Mouse (Mus musculus): ENCODE data around the gene Hrh2.

The Hrh2 gene

GRCm38 (mm10) chr13:54263641-54264040 lies 71.7 kb downstream of the Hrh2 start:
- DNase-seq (ENCODE audit: low read depth, low spot score), result no peak

GRCm38 (mm10) chr13:54266472-54266871 lies 74.5 kb downstream of the Hrh2 start:
- no peak for DNase-seq (ENCODE audit: low read depth, low spot score)

- DNase-seq (ENCODE audit: low read depth, low spot score), result no peak
These were observed 77.2 kb downstream of the Hrh2 start for GRCm38 (mm10) chr13:54269087-54269486.

DNA sequence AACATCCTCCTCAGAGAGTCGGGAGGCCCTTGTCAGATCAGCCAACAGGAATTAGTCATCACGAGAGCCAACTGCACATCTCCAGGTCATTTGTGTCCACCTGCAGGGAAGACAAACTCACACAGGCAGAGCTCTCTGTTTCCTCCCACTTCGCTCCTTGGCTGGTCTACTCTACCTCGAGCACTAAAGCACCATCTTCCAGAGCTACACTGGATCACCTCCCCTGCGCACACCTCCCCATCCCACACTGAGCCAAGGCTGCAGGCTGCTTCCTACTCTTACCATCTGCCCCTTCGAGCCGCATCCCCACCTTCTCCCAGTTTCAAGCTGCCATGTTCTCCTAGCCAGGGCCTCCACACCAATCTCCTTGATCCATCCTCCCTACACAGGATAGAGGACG lies 77.7 kb downstream of the Hrh2 start:
- no peak for DNase-seq (ENCODE audit: low read depth, low spot score)

DNA sequence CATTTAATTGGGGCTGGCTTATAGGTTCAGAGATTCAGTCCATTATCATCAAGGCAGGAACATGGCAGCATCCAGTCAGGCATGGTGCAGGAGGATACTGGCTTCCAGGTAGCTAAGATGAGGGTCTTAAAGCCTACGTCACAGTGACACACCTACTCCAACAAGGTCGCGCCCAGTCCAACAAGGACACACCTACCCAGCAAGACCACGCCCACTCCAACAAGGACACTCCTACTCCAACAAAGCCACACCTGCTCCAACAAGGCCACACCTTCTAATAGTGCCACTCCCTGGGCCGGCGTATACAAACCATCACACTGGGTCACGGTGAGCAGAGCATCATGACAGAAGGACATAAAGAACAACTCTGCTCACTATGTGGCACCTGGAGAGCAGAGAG lies 80.1 kb downstream of the Hrh2 start:
- DNase-seq (ENCODE audit: low read depth, low spot score), result no peak

- no peak for DNase-seq (ENCODE audit: low read depth, low spot score)
These were observed 85.5 kb downstream of the Hrh2 start for GRCm38 (mm10) chr13:54277406-54277805.

GRCm38 (mm10) chr13:54280366-54280765 lies 88.4 kb downstream of the Hrh2 start:
- DNase-seq (ENCODE audit: low read depth, low spot score), result no peak

- DNase-seq (ENCODE audit: low read depth, low spot score), result no peak
These were observed 89.2 kb downstream of the Hrh2 start for GRCm38 (mm10) chr13:54281149-54281548.

DNA sequence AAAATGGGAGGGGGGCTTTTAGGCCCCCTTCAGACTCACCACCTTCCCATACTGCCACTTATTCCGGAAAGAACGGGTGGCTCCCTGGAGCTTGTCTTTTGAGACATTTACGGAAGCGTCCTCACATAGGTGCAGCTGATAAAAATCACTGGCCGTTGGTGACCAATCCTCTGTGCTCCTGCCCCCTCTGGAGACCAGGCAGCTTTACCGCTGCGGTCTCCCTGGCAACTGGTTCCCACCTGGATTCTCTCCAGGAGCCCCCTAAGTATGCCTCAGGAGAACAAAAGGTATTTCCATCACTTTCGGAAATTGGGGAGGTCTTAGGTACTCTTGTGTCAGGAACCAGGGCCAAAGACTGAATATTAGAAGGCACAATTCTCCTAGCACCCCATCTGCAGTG lies 89.7 kb downstream of the Hrh2 start:
- DNase-seq (ENCODE audit: low read depth, low spot score), result no peak

DNA sequence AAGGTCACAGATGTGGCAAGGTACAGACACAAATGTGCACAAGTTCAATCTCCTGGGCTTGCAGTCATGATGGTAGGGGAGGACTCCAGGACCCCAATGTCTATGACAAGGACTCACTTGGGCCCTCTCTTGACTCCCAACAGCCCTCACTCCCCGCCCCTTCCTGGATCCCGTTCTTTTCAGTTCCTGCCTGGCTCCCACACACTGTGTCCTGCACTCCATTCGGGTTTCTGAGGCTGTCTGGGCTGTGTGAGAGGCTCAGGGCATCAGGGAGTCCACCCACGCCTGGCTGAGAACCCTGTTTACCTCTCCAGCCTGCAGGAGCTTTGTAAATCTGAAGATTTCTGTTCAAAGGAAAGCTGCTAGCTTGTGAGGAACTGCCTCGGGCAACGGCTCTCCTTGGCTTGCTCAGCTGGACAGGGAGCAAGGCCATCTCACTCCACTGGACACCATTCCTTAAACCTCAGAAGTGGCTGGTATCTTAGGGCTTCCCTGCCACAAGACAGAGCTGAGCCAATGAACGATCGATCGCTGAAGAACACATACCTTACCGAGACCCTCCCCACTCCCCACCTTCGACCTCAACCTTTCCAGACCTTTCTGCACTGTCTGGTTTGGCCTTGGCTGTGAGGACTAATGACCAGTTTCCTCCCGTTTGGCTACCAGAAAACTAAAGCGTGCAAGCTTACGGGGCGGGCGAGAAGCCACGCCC lies 90.4 kb downstream of the Hrh2 start:
- DNase-seq (ENCODE audit: low read depth, low spot score), result no peak

GRCm38 (mm10) chr13:54282861-54283206 lies 90.9 kb downstream of the Hrh2 start:
- DNase-seq (ENCODE audit: low read depth, low spot score), result no peak

All from CD4-positive helper T cell, adult 2 months (primary cell).